In genomic region chr15:32615773-32616172, GRCm38 (mm10) we compare ENCODE assay signal across 22 mouse cellular contexts.
DNase-seq lines count a peak whose midpoint lies in the region; ATAC-seq and TF ChIP-seq lines count a peak whose summit lies in the region.
"Had no signal": no experiment of that assay in that cellular context is flagged by ENCODE, and none has a peak within 500 bp of the region (broad histone marks: within the 10 kb centered on the region; RNA-seq: fewer than 3 reads in every experiment).

No protein-coding gene starts in this region.

- no peak overlapping the region for H3K4me3 ChIP-seq in heart, embryonic 10.5 days
- no peak overlapping the region for H3K4me3 ChIP-seq in C2C12 (ENCODE audit: insufficient read depth, poor library complexity, severe bottlenecking)
- no peak overlapping the region for H3K4me3 ChIP-seq in myocyte
- no peak overlapping the region for H3K4me3 ChIP-seq in forebrain, embryonic 16.5 days (replicated peaks; ENCODE audit: low read length)

- H3K9me3 ChIP-seq in heart, embryonic 10.5 days, result no peaks in the 10 kb centered on the region
- H3K9me3 ChIP-seq in forebrain, embryonic 16.5 days (ENCODE audit: control insufficient read depth, low read length), result no peaks in the 10 kb centered on the region
- H3K9me3 ChIP-seq: G1E had no signal

- H3K79me2 ChIP-seq in C2C12 (ENCODE audit: control insufficient read depth, insufficient read depth) (no peaks in the 10 kb centered on the region), myocyte (ENCODE audit: control insufficient read depth, insufficient read depth) (no peaks in the 10 kb centered on the region)

- H3K4me1 ChIP-seq in heart, embryonic 10.5 days, result no peaks in the 10 kb centered on the region
- no peaks in the 10 kb centered on the region; the same call in 1 of the 2 replicates for H3K4me1 ChIP-seq in forebrain, embryonic 16.5 days (replicated peaks; ENCODE audit: control insufficient read depth, insufficient read depth, low read length)

- H3K4me2 ChIP-seq in myocyte (ENCODE audit: low read depth), result no peak overlapping the region
- H3K4me2 ChIP-seq in forebrain, embryonic 16.5 days (ENCODE audit: low read length), result no peak overlapping the region

- no peak for TF ChIP-seq POLR2A in myocyte (IDR thresholded peaks at IDR 0.05; ENCODE audit: insufficient read length, low read depth)

- no peak for ATAC-seq in monocyte, adult 5-6 weeks (replicated peaks; ENCODE audit: insufficient number of reproducible peaks, low FRiP score, low TSS enrichment, poor library complexity, severe bottlenecking)
- no peak for ATAC-seq in forebrain, embryonic 16.5 days
- ATAC-seq: activated CD4-positive, CD25-positive, alpha-beta regulatory T cell, adult 4 months; CD4-positive, CD25-positive, alpha-beta regulatory T cell, adult 4 months; Patski had no signal

- H3K27me3 ChIP-seq in heart, embryonic 10.5 days (ENCODE audit: insufficient read depth, poor library complexity, severe bottlenecking), result no peaks in the 10 kb centered on the region
- no peaks in the 10 kb centered on the region for H3K27me3 ChIP-seq in C2C12 (ENCODE audit: control insufficient read depth, insufficient read depth, insufficient read length)
- H3K27me3 ChIP-seq in myocyte (ENCODE audit: control insufficient read depth, insufficient read depth, insufficient read length), result no peaks in the 10 kb centered on the region
- H3K27me3 ChIP-seq in forebrain, embryonic 16.5 days (replicated peaks; ENCODE audit: control insufficient read depth, insufficient read depth, low read length), result no peaks in the 10 kb centered on the region
- H3K27me3 ChIP-seq: CH12.LX, Patski had no signal

- no peak overlapping the region for H3K9ac ChIP-seq in forebrain, embryonic 16.5 days (replicated peaks; ENCODE audit: low read depth, low read length)

- no peak for TF ChIP-seq CTCF in C2C12 (IDR thresholded peaks at IDR 0.05; ENCODE audit: control insufficient read depth, insufficient read depth, insufficient read length)

- WGBS in heart, embryonic 10.5 days, result 82% methylated on average over 5 of the region's 5 CpGs
- WGBS in forebrain, embryonic 16.5 days, result 92% methylated on average over 5 of the region's 5 CpGs

- H3ac ChIP-seq in C2C12 (ENCODE audit: control insufficient read depth, insufficient read length, low read depth) (no peak overlapping the region), myocyte (ENCODE audit: control insufficient read depth, insufficient read length) (no peak overlapping the region)

- no peak overlapping the region for H3K27ac ChIP-seq in heart, embryonic 10.5 days
- H3K27ac ChIP-seq in forebrain, embryonic 16.5 days (ENCODE audit: low read length), result no peak overlapping the region

- peak; percentile 6 for DNase-seq in heart, adult 11 months
- no peak for DNase-seq in heart, embryonic 10.5 days (ENCODE audit: low spot score)
- DNase-seq: adrenal gland, adult 2 months; adrenal gland, adult 8-10 months; adrenal gland, postnatal 10 days; adrenal gland, postnatal 14 days; adrenal gland, postnatal 25 days; adrenal gland, postnatal 36 days; B cell, adult 2 months; cerebellum, adult 11 months; cerebellum, adult 11-12 months; cerebellum, adult 18-20 months; cerebellum, adult 2 months had no signal

- H3K36me3 ChIP-seq in heart, embryonic 10.5 days, result no peaks in the 10 kb centered on the region
- H3K36me3 ChIP-seq in C2C12 (ENCODE audit: control insufficient read depth, insufficient read depth) (peaks cover 6% of the 10 kb centered on the region), myocyte (ENCODE audit: control insufficient read depth, insufficient read depth) (no peaks in the 10 kb centered on the region)
- H3K36me3 ChIP-seq in forebrain, embryonic 16.5 days (ENCODE audit: control insufficient read depth, insufficient read depth), result no peaks in the 10 kb centered on the region
- H3K36me3 ChIP-seq: G1E had no signal

- H3K79me3 ChIP-seq in C2C12 (ENCODE audit: low read depth), result no peaks in the 10 kb centered on the region

TF ChIP-seq in C2C12, 6 proteins besides CTCF, POLR2A, EP300 and RAD21:
- TF ChIP-seq MYOG (IDR thresholded peaks at IDR 0.05; ENCODE audit: control insufficient read depth, extremely low read depth, insufficient read length), result no peak
- TF ChIP-seq CEBPB (IDR thresholded peaks at IDR 0.05; ENCODE audit: low read depth), result peak; percentile 50

TF ChIP-seq in myocyte, 11 proteins besides CTCF, POLR2A, EP300 and RAD21:
- TF ChIP-seq CEBPB (IDR thresholded peaks at IDR 0.05; ENCODE audit: insufficient read depth, poor library complexity, severe bottlenecking) (peak; percentile 59; the same call in 1 of the 2 replicates), POLR2AphosphoS2 (IDR thresholded peaks at IDR 0.05; ENCODE audit: insufficient read length, low read depth) (no peak)
TF ChIP-seq in myocyte: peak in this region for 1.
